Mouse (Mus musculus) bone marrow macrophage, adult 2 months (primary cell): ENCODE data around the gene Sec24b.

Experiments used
- CTCF ChIP-seq: IDR thresholded peaks from 2 replicates; pipeline ENCODE4 v1.5.1; 2012; ENCODE audit warnings: low read depth, mild to moderate bottlenecking, low read length, moderate library complexity
- POLR2A ChIP-seq: IDR thresholded peaks from 2 replicates; pipeline ENCODE4 v1.6.1; 2012; ENCODE audit warnings: mild to moderate bottlenecking, low read depth, low read length, borderline replicate concordance

DNA sequence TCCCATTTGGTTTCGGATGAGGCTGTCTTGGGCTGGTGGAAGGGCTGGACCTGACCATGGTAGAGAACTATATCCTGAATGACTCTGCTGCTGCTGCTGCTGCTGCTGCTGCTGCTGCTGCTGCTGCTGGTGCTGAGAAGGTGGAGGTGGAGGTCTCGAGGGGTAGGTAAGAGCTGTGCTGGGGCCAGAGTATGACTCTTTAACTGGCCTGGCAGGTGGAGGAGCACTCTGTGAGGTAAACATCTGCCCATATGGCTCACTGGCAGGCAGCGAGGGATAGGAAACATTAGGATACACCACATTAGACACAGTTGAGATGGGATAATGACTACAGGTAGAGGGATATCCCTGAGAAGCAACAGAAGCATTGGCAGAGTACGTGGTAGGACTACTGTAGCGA lies 20.6 kb downstream of the Sec24b start:
- TF ChIP-seq POLR2A: no peak
- no peak for TF ChIP-seq CTCF
